Mouse (Mus musculus): ENCODE measurements around the gene Apbb2.

DNA sequence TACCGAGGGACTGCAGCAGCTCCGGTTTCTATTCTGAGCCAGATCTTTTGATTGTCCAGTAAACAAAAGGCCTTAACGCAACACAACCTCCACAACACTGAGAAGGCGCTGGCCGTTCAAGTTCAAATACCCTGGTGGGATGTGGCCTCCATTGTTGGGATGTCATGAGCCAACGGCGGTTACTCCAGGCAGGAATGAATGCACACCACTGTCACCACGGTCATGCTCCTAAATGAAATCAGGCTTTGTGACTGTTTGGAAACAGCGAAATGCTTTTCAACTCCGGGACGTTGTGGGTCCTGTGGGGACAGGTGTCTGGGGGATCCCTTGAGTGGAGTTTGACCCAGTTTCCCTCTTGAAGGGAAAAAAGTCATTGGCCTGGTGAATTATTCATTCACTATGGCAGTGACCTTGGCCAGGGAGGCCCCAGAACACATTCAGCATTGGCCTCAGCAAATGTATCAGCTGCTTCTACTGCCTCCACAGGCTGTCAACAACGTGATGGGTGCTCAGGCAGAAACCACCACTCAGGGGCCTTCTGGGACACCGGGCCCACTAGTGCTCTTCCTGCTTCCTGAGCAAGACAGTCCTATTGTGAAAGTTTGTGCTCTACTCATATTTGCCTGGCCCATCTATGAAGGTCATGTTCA lies 244.9 kb downstream of the Apbb2 start:
- TF ChIP-seq POLR2A (IDR thresholded peaks at IDR 0.05; ENCODE audit: borderline replicate concordance, insufficient read depth, low read length): no peak
- no peak for TF ChIP-seq CTCF (IDR thresholded peaks at IDR 0.05; ENCODE audit: borderline replicate concordance, insufficient read depth, low read depth, low read length)
